Mouse (Mus musculus): ENCODE measurements around the gene Zar1l. TPM values are rescaled to one million over a fixed set of nuclear protein-coding genes. Genes with fewer than 3 reads are reported as not detected.
A peak's percentile ranks its signal among the peaks of the same experiment; 100 is the strongest.

Zar1l gene
- polyA plus RNA-seq, 1 experiment from 2014 or later: not detected

DNA sequence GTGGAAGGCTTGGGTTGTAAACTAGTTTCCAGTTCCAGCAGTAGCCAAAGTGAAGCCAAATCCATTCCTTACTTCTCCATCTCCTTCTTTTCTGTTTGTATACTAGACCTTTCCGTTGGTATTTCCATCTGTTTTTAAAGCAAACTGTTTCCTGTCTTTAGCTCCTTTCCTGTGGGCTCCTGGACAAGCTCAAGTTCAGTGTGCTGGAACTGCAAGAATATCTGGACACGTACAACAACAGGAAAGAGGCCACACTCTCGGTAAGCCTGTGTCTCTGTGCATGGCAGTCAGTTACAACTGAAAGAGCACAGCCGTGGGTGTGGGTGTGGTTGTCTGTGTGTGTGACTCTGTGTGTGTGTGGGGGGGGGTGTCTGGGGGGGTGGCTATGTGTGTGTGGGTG is 39.4 kb downstream of the Zar1l start:
- H3K36me3 ChIP-seq: 0 out of 2 replicates have a peak, but pooled peaks cover 7% of the 10 kb centered on the region
- no peak for ATAC-seq (ENCODE audit: insufficient number of reproducible peaks, insufficient read depth, low FRiP score, low TSS enrichment, low read depth)
- no peak overlapping the region for H3K4me3 ChIP-seq
- H3K9me3 ChIP-seq: peaks cover 4% of the 10 kb centered on the region; the same call in 1 of the 2 replicates
- WGBS: 59% methylated on average over 4 of the region's 4 CpGs
- no peak overlapping the region for H3K27ac ChIP-seq
- H3K4me1 ChIP-seq: no peaks in the 10 kb centered on the region
- H3K9ac ChIP-seq: no peak overlapping the region
- H3K4me2 ChIP-seq: no peak overlapping the region
- H3K27me3 ChIP-seq: no peaks in the 10 kb centered on the region

- no peak for ATAC-seq (ENCODE audit: insufficient number of reproducible peaks, insufficient read depth, low FRiP score, low TSS enrichment, low read depth)
- no peak overlapping the region for H3K27ac ChIP-seq
- H3K9ac ChIP-seq: no peak overlapping the region
- no peaks in the 10 kb centered on the region for H3K4me1 ChIP-seq
- no peak overlapping the region for H3K4me3 ChIP-seq
- 0 out of 2 replicates have a peak, but pooled peaks cover 7% of the 10 kb centered on the region for H3K36me3 ChIP-seq
- peaks cover 4% of the 10 kb centered on the region; the same call in 1 of the 2 replicates for H3K9me3 ChIP-seq
- H3K4me2 ChIP-seq: no peak overlapping the region
- no peaks in the 10 kb centered on the region for H3K27me3 ChIP-seq
- 56% methylated on average over 4 of the region's 4 CpGs for WGBS
Observed at GRCm38 (mm10) chr5:150477364-150477763, 40.6 kb downstream of the Zar1l start.

GRCm38 (mm10) chr5:150468431-150468830 is 49.5 kb downstream of the Zar1l start:
- ATAC-seq (ENCODE audit: insufficient number of reproducible peaks, insufficient read depth, low FRiP score, low TSS enrichment, low read depth): no peak
- 0 out of 2 replicates have a peak, but pooled peaks cover 7% of the 10 kb centered on the region for H3K36me3 ChIP-seq
- no peaks in the 10 kb centered on the region for H3K27me3 ChIP-seq
- H3K4me1 ChIP-seq: peaks cover 14% of the 10 kb centered on the region
- no peak overlapping the region for H3K27ac ChIP-seq
- H3K4me2 ChIP-seq: no peak overlapping the region
- no peak overlapping the region for H3K9ac ChIP-seq
- 62% methylated on average over 6 of the region's 6 CpGs for WGBS
- no peak overlapping the region for H3K4me3 ChIP-seq
- no peaks in the 10 kb centered on the region for H3K9me3 ChIP-seq

- Histone ChIP-seq H3K4me3 (no peak overlapping the region), H3K4me2 (no peak overlapping the region), H3K9ac (no peak overlapping the region), H3K4me1 (peaks cover 14% of the 10 kb centered on the region), H3K27ac (no peak overlapping the region), H3K27me3 (no peaks in the 10 kb centered on the region), H3K36me3 (0 out of 2 replicates have a peak, but pooled peaks cover 4% of the 10 kb centered on the region), H3K9me3 (no peaks in the 10 kb centered on the region)
- ATAC-seq (ENCODE audit: insufficient number of reproducible peaks, insufficient read depth, low FRiP score, low TSS enrichment, low read depth): no peak
- 75% methylated on average over 12 of the region's 12 CpGs for WGBS
Observed at GRCm38 (mm10) chr5:150466132-150466531, 51.8 kb downstream of the Zar1l start.

GRCm38 (mm10) chr5:150465218-150465617 is 52.7 kb downstream of the Zar1l start:
- no peaks in the 10 kb centered on the region for H3K9me3 ChIP-seq
- WGBS: 74% methylated on average over 6 of the region's 6 CpGs
- peaks cover 14% of the 10 kb centered on the region for H3K4me1 ChIP-seq
- ATAC-seq (ENCODE audit: insufficient number of reproducible peaks, insufficient read depth, low FRiP score, low TSS enrichment, low read depth): no peak
- H3K4me3 ChIP-seq: no peak overlapping the region
- H3K27ac ChIP-seq: no peak overlapping the region; the same call in 1 of the 2 replicates
- no peak overlapping the region for H3K9ac ChIP-seq
- 0 out of 2 replicates have a peak, but pooled peaks cover 4% of the 10 kb centered on the region for H3K36me3 ChIP-seq
- H3K27me3 ChIP-seq: no peaks in the 10 kb centered on the region
- no peak overlapping the region for H3K4me2 ChIP-seq

DNA sequence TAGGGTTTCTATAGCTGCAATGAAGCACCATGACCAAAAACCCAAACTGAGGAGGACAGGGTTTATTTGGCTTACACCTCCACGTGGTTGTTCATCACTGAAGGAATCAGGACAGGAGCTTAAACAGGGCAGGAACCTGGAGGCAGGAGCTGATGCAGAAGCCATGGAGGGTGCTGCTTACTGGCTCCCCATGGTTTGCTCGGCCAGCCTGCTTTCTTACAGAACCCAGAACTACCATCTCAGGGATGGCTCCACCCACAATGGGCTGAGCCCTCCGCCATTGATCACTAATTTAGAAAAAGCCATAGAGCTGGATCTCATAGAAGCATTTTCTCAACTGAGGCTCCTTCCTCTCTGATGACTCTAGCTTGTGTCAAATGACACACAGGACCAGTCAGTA is 53.2 kb downstream of the Zar1l start:
- no peak for ATAC-seq (ENCODE audit: insufficient number of reproducible peaks, insufficient read depth, low FRiP score, low TSS enrichment, low read depth)
- Histone ChIP-seq H3K36me3 (0 out of 2 replicates have a peak, but pooled peaks cover 4% of the 10 kb centered on the region), H3K4me2 (no peak overlapping the region), H3K9me3 (0 out of 2 replicates have a peak, but pooled peaks cover 2% of the 10 kb centered on the region), H3K9ac (no peak overlapping the region), H3K27me3 (no peaks in the 10 kb centered on the region), H3K27ac (no peak overlapping the region; the same call in 1 of the 2 replicates), H3K4me3 (no peak overlapping the region), H3K4me1 (peaks cover 14% of the 10 kb centered on the region)
- WGBS: 65% methylated on average over 3 of the region's 3 CpGs

GRCm38 (mm10) chr5:150459801-150460200 is 58.2 kb downstream of the Zar1l start:
- H3K4me3 ChIP-seq: no peak overlapping the region
- no peaks in the 10 kb centered on the region for H3K27me3 ChIP-seq
- H3K9me3 ChIP-seq: 0 out of 2 replicates have a peak, but pooled peaks cover 3% of the 10 kb centered on the region
- H3K4me2 ChIP-seq: no peak overlapping the region
- peaks cover 15% of the 10 kb centered on the region for H3K4me1 ChIP-seq
- no peak overlapping the region for H3K9ac ChIP-seq
- peaks cover 9% of the 10 kb centered on the region; the same call in 1 of the 2 replicates for H3K36me3 ChIP-seq
- no peak for ATAC-seq (ENCODE audit: insufficient number of reproducible peaks, insufficient read depth, low FRiP score, low TSS enrichment, low read depth)
- H3K27ac ChIP-seq: no peak overlapping the region
- 80% methylated on average over 4 of the region's 4 CpGs for WGBS

DNA sequence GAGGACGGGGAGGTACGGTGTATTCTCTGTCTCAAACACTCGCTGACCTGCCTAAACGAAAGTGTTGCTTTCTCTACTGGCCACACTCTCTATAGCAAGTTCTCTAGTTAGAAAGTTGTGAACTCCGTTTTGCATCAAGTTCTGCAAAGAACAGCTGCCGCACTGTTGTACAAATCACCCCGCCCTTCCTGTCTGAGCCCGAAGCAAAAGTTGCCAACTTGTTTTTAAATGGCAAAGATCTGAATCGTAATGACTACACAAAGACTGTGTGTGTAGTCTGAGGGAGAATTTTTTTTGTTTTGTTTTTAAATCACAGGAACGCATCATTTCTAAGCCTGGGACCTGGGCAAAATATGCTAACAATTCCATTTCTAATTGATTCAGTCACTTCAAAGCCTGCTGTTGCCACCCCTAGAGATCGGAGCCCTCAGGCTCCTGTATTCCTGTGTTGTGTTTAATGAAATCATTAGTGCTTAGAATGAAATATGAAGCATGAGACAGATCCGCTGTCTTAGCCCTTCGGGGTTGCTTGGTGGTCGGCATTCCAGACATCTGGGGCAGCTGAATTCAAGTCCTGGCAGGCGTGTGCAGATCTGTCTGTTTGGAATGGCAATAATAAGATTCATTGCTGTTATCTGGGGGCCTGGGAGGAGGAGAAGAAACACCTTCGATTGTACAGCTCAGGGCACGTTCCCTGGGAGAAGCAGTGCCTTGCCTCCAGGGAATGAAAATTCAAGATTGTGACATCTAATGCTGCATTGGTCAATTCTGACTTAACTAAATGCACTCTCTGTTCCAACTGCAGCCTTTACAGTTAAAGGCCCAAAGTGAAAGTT is 59.8 kb downstream of the Zar1l start:
- Histone ChIP-seq H3K36me3 (peaks cover 23% of the 10 kb centered on the region), H3K4me1 (peaks cover 14% of the 10 kb centered on the region), H3K27me3 (no peaks in the 10 kb centered on the region), H3K4me2 (peak overlapping the region; percentile 48), H3K27ac (peak overlapping the region; percentile 69), H3K9me3 (peaks cover 3% of the 10 kb centered on the region; the same call in 1 of the 2 replicates), H3K4me3 (peak overlapping the region; percentile 14; the same call in 1 of the 2 replicates), H3K9ac (peak overlapping the region; percentile 44; the same call in 1 of the 2 replicates)
- 25% methylated on average over 17 of the region's 17 CpGs for WGBS
- 0 out of 2 replicates have a peak, but pooled peaks have one; percentile 68 for ATAC-seq (ENCODE audit: insufficient number of reproducible peaks, insufficient read depth, low FRiP score, low TSS enrichment, low read depth)

GRCm38 (mm10) chr5:150457165-150457903 is 60.6 kb downstream of the Zar1l start:
- peak overlapping the region; percentile 48 for H3K4me2 ChIP-seq

More at GRCm38 (mm10) chr5:150457165-150457903, 60.6 kb downstream of the Zar1l start:
- 70% methylated on average over 17 of the region's 17 CpGs for WGBS
- peak overlapping the region; percentile 44; the same call in 1 of the 2 replicates for H3K9ac ChIP-seq
- H3K27ac ChIP-seq: peak overlapping the region; percentile 69
- no peaks in the 10 kb centered on the region for H3K27me3 ChIP-seq
- H3K4me1 ChIP-seq: peaks cover 14% of the 10 kb centered on the region
- ATAC-seq (ENCODE audit: insufficient number of reproducible peaks, insufficient read depth, low FRiP score, low TSS enrichment, low read depth): no peak
- peaks cover 7% of the 10 kb centered on the region for H3K9me3 ChIP-seq
- 0 out of 2 replicates have a peak overlapping the region, but pooled peaks have one; percentile 14 for H3K4me3 ChIP-seq
- peaks cover 31% of the 10 kb centered on the region for H3K36me3 ChIP-seq
